Mouse (Mus musculus) heart, embryonic 10.5 days (tissue): ENCODE results near the gene Setd2. TPM values are rescaled to one million over a fixed set of nuclear protein-coding genes. Genes with fewer than 3 reads are reported as not detected.

Experiments used
- DNase-seq: peaks from one replicate; pipeline ENCODE4 v3.0.0-alpha.2; 2017; ENCODE audit warnings: low spot score
- H3K27ac ChIP-seq: fragments of 300-500 bp; sonication (generic); 2 replicates; pipeline ENCODE4 v1.5.1; 2016; ENCODE audit warnings: mild to moderate bottlenecking
- H3K27me3 ChIP-seq: fragments of 300-500 bp; sonication (generic); 2 replicates; pipeline ENCODE4 v1.6.1; 2016; ENCODE audit warnings: mild to moderate bottlenecking; ENCODE audit not compliant: poor library complexity, insufficient read depth, severe bottlenecking
- H3K36me3 ChIP-seq: fragments of 300-500 bp; sonication (generic); 2 replicates; pipeline ENCODE4 v1.6.1; 2016; ENCODE audit warnings: mild to moderate bottlenecking, moderate library complexity
- H3K4me1 ChIP-seq: fragments of 300-500 bp; sonication (generic); 2 replicates; pipeline ENCODE4 v1.6.1; 2016; ENCODE audit warnings: mild to moderate bottlenecking
- H3K4me3 ChIP-seq: fragments of 300-500 bp; sonication (generic); 2 replicates; pipeline ENCODE4 v1.5.1; 2016; ENCODE audit warnings: mild to moderate bottlenecking, moderate library complexity
- H3K9me3 ChIP-seq: fragments of 300-500 bp; sonication (generic); 2 replicates; pipeline ENCODE4 v1.6.1; 2016; ENCODE audit warnings: mild to moderate bottlenecking, moderate library complexity
- WGBS: fragments of 180-500 bp; shearing (Covaris S2); methylation state at CpG from one replicate; pipeline ENCODE4 v1.1.7; 2016; 5-methylcytosine and 5-hydroxymethylcytosine counted together
- polyA plus RNA-seq: library from polyadenylated mRNA; unstranded; fragments of >200 nt; fragmentation: Nextera tagmentation; extraction: Ambion mirVana; gene quantifications from 2 replicates; pipeline ENCODE4 v1.2.1, GENCODE M21; 2016

Gene Setd2
- polyA plus RNA-seq, 1 experiment from 2014 or later = 29.5 TPM

DNA sequence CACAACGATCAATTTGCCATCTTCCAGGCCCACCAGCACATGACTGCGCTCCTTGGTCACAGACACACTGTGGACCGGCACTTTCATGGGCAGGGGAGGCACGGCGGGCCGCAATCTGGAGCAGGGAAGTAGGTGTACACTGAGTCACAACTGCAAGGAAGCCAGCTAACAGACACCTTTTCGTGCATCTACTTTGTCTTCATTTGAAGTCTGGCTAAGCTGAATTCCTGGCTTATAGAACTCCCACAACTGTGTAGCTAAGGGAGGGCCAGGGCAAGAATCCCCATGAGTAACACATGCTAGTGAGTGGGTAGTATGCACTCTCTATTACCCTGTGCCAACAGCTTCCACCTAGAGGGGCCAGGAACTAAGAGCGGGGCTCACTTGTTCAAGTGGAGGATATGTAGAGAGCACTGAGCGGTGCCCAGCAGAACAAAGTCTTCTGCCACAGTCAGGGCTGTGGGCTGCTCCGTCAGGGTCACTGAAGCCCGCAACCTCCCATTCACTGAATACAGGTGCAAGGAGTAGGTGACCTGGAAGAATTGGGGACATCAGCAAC is 93.0 kb downstream of the Setd2 start:
- peaks cover 42% of the 10 kb centered on the region for H3K4me1 ChIP-seq
- peak overlapping the region; percentile 89 for H3K27ac ChIP-seq
- H3K36me3 ChIP-seq = peaks cover 31% of the 10 kb centered on the region
- DNase-seq = no peak
- H3K27me3 ChIP-seq = peaks cover 37% of the 10 kb centered on the region
- no peaks in the 10 kb centered on the region for H3K9me3 ChIP-seq
- WGBS = 72% methylated on average over 11 of the region's 11 CpGs
- peak overlapping the region; percentile 67 for H3K4me3 ChIP-seq

DNA sequence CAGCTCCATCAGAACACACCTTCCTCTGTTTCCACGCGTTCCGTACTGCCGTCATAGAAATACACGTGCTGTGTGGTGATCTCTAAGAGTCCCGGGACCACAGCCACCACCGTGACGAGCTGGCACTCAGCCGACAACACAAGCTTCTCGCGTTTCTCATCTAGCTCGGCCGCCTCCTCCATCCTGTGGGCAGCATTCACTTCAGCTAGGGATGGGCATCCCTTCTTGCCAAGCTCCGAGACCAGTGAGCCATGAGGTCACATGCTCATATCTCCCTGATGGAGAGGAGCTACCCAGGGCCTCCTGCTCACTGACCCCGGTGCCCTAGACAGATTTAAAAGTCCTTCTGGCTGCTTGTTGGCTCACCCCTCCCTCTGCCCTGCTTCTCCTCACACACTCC is 97.8 kb downstream of the Setd2 start:
- Histone ChIP-seq H3K27me3 (peaks cover 84% of the 10 kb centered on the region), H3K4me3 (no peak overlapping the region), H3K4me1 (peaks cover 25% of the 10 kb centered on the region), H3K9me3 (no peaks in the 10 kb centered on the region), H3K36me3 (peaks cover 14% of the 10 kb centered on the region), H3K27ac (no peak overlapping the region)
- WGBS = 86% methylated on average over 15 of the region's 15 CpGs
- no peak for DNase-seq

DNA sequence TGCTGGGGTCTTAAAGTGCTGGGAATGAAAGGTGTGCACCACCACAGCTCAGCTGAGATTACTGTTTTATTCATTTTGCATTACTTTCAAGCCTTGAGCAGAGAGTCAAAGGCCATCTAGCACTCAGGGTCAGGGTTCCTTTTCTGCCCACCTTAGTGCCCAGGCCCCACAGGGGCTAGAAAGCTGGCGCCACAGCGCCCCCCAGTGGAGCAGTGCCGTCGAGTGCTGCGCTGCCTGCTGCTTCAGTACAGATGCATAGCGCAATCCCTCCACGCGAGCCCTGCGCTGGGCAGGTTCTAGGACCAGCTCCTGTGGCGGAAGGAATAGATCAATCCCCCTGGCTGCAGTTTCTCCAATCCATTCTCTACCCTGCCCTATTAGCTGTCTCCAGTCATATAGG is 98.8 kb downstream of the Setd2 start:
- peaks cover 20% of the 10 kb centered on the region for H3K4me1 ChIP-seq
- DNase-seq = no peak
- no peaks in the 10 kb centered on the region for H3K9me3 ChIP-seq
- peaks cover 86% of the 10 kb centered on the region for H3K27me3 ChIP-seq
- peaks cover 14% of the 10 kb centered on the region for H3K36me3 ChIP-seq
- no peak overlapping the region for H3K27ac ChIP-seq
- peak overlapping the region; percentile 48 for H3K4me3 ChIP-seq
- 11% methylated on average over 10 of the region's 10 CpGs for WGBS

DNA sequence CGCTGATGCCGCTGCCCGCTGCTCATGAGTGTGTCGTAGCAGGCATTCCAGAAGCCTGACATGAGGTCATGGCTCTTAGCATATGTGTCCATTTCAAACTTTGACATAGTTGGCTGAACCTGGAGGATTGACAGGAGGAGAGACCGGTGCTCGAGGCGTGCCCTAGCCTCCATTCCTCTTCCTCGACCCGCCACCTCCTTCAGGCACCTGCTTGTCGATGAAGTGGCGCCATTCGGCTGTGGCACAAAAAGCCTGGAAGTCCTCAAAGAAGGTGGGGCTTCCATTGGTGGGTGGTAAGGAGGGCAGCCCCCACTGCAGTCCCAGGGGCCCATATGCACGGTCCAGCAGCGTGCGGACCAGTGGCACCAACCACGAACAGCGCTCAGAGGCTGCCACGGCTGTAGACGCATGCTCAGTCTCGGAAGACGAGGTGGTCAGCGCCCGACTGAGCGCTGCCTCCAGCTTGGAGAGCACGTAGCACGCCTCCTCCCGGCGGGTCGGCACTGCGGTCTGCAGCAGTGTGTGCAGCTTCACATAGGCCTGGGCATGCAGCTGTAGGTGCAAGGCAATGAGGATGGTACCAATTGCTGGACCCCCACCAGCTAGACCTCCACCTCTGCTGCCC is 99.4 kb downstream of the Setd2 start:
- Histone ChIP-seq H3K27me3 (peaks cover 86% of the 10 kb centered on the region), H3K36me3 (peaks cover 14% of the 10 kb centered on the region), H3K4me1 (peaks cover 20% of the 10 kb centered on the region), H3K27ac (no peak overlapping the region), H3K9me3 (no peaks in the 10 kb centered on the region), H3K4me3 (peak overlapping the region; percentile 48)
- DNase-seq = no peak
- 17% methylated on average over 30 of the region's 30 CpGs for WGBS

DNA sequence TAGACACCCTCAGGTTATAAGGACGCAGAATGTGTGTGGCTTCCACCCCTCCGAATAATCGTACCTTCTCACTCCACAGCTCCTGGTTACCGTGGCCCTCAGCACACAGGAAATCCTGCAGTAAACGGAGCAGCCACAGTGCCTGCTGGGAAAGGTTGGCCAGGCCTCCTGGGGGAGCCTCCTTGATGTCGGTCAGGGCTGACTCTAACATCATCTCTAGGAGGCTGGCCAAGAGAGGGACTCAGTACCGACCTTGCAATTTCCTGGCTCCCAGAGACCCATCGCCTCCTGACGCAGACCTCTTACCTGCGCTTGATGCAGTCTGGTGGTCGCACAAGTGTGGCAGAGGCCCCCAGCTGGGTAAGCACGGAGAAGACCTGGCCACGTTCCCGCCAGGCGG is 100.3 kb downstream of the Setd2 start:
- Histone ChIP-seq H3K27me3 (peaks cover 88% of the 10 kb centered on the region), H3K27ac (no peak overlapping the region), H3K36me3 (peaks cover 15% of the 10 kb centered on the region), H3K4me1 (peaks cover 17% of the 10 kb centered on the region), H3K9me3 (no peaks in the 10 kb centered on the region), H3K4me3 (no peak overlapping the region)
- no peak for DNase-seq
- 81% methylated on average over 15 of the region's 15 CpGs for WGBS

DNA sequence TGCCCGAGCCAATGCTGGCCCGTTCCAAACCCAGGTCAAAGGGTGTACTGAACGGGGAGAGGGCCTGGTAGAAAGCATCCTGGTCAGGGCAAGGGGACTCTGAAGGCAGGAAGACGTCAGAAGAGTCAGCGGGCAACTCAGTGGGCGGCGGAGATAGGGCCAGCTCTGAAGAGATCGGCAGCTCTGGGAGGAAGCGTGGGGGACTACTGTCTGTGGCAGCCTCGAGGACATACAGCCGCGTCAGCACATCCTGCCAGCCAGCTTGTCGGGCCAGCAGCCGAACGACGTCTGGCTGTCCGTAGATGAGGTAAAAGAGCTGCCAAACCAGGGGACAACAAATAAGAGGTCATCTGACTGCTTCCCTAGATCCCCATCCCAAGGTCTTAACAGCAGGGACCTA is 101.5 kb downstream of the Setd2 start:
- WGBS = 75% methylated on average over 17 of the region's 17 CpGs
- Histone ChIP-seq H3K4me1 (peaks cover 11% of the 10 kb centered on the region), H3K27ac (no peak overlapping the region), H3K9me3 (no peaks in the 10 kb centered on the region), H3K27me3 (peaks cover 92% of the 10 kb centered on the region), H3K4me3 (no peak overlapping the region), H3K36me3 (peaks cover 13% of the 10 kb centered on the region; the same call in 1 of the 2 replicates)
- DNase-seq = no peak

DNA sequence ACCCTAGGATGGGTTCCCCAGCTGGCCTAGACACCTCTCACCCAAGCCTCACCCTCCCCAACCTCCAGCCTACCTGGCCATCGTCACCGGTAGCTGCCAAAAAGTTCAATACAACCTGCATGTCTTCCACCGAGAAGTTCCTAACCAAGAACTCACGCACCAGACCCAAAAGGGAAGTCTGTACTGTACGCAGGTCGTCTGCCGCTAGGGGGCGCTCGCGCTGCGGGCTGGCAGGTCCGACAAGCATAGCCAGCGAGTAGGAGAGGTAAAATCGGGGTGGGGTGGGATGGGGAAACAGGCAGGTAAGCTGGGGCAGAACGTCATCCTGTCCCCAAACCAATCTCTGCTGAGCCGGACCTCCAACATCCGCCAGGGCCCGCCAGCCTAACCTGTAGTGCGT is 102.8 kb downstream of the Setd2 start:
- Histone ChIP-seq H3K27ac (no peak overlapping the region), H3K4me3 (no peak overlapping the region), H3K4me1 (peaks cover 11% of the 10 kb centered on the region), H3K36me3 (peaks cover 10% of the 10 kb centered on the region; the same call in 1 of the 2 replicates), H3K27me3 (peaks cover 82% of the 10 kb centered on the region), H3K9me3 (no peaks in the 10 kb centered on the region)
- DNase-seq = peak; percentile 89
- 7% methylated on average over 19 of the region's 19 CpGs for WGBS

DNA sequence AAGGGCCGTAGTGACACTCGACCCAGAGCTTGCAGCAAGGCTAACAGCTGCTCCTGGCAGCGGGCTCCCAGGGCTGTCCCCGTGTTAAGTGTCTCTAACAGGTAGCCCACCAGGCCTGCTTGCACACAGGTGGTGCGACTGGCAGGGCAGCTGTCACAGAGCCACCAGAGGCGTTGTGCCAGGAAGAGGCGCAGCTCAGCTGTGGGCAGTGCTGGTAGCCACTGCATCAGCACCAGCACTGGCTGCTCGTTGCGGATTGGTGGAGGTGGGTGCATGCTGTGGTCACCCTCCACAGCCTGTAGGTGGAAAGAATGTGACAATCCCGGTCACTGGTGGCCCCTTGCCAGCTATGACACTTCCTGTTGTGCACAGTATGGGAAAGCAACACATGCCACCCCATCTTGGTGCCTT is 106.2 kb downstream of the Setd2 start:
- Histone ChIP-seq H3K27me3 (peaks cover 48% of the 10 kb centered on the region), H3K4me1 (peaks cover 10% of the 10 kb centered on the region), H3K36me3 (peaks cover 6% of the 10 kb centered on the region; the same call in 1 of the 2 replicates), H3K27ac (no peak overlapping the region), H3K4me3 (no peak overlapping the region), H3K9me3 (no peaks in the 10 kb centered on the region)
- no peak for DNase-seq
- WGBS = 84% methylated on average over 10 of the region's 10 CpGs

DNA sequence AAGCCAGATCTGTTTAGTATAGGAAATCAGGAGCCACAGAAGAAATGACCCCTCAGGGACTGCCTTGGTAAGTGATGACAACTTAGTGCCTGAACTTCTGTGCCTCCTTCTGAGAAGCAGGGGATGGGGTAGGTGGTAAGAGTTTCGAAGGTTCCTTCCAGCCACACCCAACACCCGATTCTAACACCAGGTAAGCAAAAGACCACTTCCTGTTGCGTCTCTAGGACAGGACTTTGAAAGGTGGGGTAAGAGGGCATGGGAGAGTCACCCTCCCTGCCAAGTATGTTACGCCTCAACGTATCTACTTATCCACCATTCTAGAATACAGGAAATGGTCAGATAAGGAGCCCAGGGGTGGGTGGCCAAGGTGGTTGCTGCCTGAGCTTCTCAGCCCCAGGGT is 108.6 kb downstream of the Setd2 start:
- Histone ChIP-seq H3K36me3 (peaks cover 5% of the 10 kb centered on the region; the same call in 1 of the 2 replicates), H3K4me1 (peaks cover 24% of the 10 kb centered on the region), H3K27ac (no peak overlapping the region), H3K27me3 (peaks cover 30% of the 10 kb centered on the region), H3K4me3 (no peak overlapping the region), H3K9me3 (no peaks in the 10 kb centered on the region)
- WGBS = 77% methylated on average over 5 of the region's 5 CpGs
- DNase-seq = no peak

DNA sequence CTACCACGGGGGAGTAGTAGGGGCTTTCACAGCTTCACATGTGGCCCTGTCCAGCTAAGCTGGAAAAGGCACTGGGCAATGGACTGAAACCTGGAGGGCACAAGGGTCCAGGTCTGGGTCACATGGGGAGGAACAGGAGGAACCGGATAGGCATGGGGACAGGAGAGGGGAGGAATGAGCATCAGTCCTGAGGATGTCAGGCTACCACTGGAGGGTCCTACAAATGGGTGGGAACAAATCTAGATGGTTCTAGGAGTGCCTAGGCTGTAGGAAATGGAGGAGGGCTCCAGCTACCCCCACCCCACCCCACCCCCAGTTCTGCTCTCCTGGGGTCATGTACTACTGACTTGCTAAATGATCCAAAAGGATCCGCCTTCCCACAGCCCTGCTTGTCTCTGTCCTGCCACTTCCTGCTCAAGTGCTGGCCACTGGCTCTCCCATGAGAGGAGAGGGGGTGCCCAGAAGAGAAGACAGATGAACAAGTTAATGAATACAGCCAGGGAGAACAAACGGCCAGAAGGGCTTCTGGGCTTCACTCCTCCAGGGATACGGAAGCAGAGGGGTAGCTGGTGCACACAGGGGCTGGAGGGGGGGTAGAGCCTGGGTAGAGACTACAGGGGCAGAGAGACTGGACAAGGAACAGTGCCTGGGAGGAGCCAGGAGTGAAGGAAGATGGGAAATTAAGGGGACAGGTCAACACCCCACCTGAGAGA is 110.6 kb downstream of the Setd2 start:
- Histone ChIP-seq H3K36me3 (peaks cover 1% of the 10 kb centered on the region; the same call in 1 of the 2 replicates), H3K4me1 (peaks cover 24% of the 10 kb centered on the region), H3K27me3 (peaks cover 12% of the 10 kb centered on the region), H3K27ac (peak overlapping the region; percentile 31; the same call in 1 of the 2 replicates), H3K4me3 (no peak overlapping the region; the same call in 1 of the 2 replicates), H3K9me3 (no peaks in the 10 kb centered on the region)
- WGBS = 56% methylated on average over 5 of the region's 5 CpGs
- no peak for DNase-seq

DNA sequence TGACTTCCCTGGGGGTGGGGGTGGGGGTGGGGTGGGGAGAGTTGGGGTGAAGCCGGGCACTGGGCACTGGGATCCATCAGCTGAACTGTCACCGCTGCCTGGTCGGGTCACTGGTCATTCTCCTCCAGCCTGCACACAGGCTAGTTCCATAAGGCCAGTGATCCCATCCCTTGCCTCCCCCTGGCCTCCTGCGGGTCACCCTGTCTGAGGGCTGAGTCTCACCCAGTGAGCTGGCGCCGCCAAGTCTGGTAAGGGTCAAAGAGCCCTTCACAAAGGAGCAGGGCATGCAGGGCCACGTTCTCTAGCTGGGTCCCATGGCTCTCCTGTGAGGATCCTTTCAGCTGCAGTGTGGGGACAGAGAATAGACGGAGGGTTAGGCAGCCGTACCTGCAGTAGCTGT is 111.4 kb downstream of the Setd2 start:
- Histone ChIP-seq H3K36me3 (no peaks in the 10 kb centered on the region), H3K27me3 (0 out of 2 replicates have a peak, but pooled peaks cover 8% of the 10 kb centered on the region), H3K4me1 (peaks cover 30% of the 10 kb centered on the region), H3K9me3 (no peaks in the 10 kb centered on the region), H3K27ac (peak overlapping the region; percentile 63; the same call in 1 of the 2 replicates), H3K4me3 (no peak overlapping the region)
- no peak for DNase-seq
- 49% methylated on average over 9 of the region's 9 CpGs for WGBS

DNA sequence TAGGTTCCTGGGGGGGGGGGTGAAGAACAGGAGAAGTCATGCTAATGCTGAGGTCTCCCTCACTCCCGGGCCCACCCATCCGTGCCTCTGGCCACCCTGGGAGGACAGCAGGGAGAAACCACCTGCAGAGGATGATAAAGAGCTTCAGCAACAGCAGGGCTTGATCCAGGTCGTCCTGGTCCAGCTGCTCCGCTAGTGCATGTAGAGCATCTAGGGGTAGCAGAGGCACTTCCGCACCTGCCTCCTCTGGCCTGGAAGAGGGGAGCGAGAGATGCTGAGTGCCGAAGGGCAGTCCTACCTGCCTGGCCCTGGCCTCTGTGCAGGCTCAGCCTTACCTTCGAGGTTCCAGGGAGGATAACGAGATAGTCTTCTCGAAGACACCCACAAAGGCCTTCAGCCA is 111.9 kb downstream of the Setd2 start:
- Histone ChIP-seq H3K27ac (peak overlapping the region; percentile 63; the same call in 1 of the 2 replicates), H3K4me3 (no peak overlapping the region), H3K27me3 (0 out of 2 replicates have a peak, but pooled peaks cover 4% of the 10 kb centered on the region), H3K36me3 (no peaks in the 10 kb centered on the region), H3K9me3 (no peaks in the 10 kb centered on the region), H3K4me1 (peaks cover 35% of the 10 kb centered on the region)
- 76% methylated on average over 10 of the region's 10 CpGs for WGBS
- DNase-seq = no peak

DNA sequence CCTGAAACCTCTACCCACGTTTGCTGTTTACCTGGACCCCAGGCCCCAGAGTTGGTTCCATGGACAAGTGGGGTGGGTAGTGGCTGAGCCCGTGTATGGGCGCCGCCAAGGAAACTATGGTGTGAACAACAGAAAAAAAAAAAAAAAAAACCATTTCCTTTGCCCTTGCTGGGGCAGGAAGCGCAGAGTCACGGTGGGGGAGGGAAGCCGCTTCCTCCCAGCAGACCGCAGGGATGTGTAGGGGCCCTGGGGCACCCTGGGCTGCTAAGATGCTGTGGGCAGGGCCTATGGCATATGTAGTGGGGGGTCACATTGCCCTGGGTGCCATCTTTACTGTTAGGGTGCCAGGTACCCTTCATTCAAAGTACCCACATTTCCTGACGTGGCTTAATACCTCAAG is 112.8 kb downstream of the Setd2 start:
- WGBS = 62% methylated on average over 9 of the region's 9 CpGs
- no peaks in the 10 kb centered on the region for H3K9me3 ChIP-seq
- no peak for DNase-seq
- peaks cover 37% of the 10 kb centered on the region for H3K4me1 ChIP-seq
- H3K4me3 ChIP-seq = no peak overlapping the region
- H3K36me3 ChIP-seq = no peaks in the 10 kb centered on the region
- 0 out of 2 replicates have a peak, but pooled peaks cover 4% of the 10 kb centered on the region for H3K27me3 ChIP-seq
- H3K27ac ChIP-seq = peak overlapping the region; percentile 60; the same call in 1 of the 2 replicates
